Mouse (Mus musculus) ovary, adult 18-20 months (tissue): ENCODE results near the gene Coq7.

Experiments
- DNase-seq: peaks from one replicate; pipeline ENCODE4 v3.0.0; 2022; ENCODE audit warnings: low spot score, mixed read lengths

Gene Coq7

DNA sequence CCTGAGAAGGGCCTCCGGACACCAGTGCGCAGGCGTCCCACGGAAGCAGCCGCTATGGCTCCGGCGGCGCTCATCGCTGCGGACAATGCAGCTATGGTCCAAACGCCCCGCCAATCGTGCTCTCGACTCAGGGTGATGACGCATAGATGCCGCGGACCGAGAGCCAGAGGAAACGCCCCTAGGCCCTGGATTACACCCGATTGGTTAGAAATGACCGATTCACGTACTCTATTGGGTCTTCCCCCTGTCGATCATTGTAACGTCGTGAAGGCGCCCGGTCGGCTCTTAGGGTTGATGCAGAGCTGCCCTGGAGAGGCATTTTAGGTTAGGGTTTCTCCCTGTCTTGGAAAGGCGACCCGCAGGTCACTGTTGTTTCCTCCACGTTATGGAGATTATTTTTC lies at the start of gene Coq7:
Gene Coq7 (minus strand): TSS at position 179 of the 401 bp plus-strand sequence.
- DNase-seq = peak; percentile 89

DNA sequence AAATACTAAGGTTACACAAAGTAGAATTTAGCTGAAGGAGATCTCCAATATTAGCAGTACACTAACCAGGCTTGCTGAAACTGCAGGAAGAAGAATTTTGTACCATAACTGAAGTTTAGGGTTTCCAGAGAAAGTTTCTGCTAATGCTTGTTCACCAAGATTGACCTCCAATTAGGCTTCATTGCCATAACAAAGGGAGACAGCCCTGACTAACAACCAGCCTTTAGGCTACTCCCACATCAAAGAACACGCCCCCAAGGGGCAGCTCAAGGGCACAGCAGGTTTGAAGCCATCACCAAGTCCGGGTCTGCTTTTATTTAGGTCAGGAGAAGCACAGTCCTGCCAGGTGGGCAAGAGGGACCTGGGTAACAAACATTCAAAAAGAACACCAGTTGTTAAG lies 46.8 kb upstream of the Coq7 start:
- DNase-seq = no peak

DNA sequence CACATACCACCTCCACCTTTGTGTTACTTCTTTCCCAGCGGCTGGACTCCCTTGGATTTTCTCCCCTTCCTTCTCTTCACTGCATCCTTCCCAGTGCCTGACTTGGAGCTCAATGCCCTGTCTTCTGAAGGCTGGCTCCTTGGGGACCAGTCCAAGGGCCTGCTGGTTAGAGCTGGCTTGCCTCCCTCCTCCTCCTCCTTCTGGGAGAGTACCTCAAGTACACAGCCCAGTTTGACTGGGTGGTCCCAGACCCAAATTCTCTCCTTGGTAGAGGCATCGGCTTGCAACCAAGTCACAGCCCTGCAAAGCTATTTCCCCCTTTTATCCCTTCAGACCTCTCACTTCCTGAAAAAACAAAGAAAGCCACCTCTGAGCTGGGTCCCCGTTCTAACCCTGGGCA lies 45.1 kb upstream of the Coq7 start:
- DNase-seq = no peak

DNA sequence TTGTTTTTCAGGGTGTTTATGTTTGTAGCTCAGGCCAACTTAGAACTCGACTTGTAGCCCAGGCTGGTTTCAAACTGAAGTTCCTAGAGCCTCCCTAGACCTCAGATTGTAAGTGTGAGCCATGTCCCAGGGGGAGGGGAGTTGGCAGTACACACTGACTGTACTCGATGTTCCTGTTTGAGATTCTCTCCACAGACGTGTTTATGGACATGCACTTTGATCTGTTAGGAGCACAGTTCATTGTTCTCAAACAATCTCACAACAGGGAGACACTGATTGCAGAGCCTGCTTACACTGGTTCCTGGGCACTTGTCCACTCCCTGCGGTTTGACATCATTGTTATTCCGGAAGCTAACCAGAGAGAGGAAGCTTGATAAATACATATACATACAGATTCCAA lies 38.9 kb upstream of the Coq7 start:
- no peak for DNase-seq

DNA sequence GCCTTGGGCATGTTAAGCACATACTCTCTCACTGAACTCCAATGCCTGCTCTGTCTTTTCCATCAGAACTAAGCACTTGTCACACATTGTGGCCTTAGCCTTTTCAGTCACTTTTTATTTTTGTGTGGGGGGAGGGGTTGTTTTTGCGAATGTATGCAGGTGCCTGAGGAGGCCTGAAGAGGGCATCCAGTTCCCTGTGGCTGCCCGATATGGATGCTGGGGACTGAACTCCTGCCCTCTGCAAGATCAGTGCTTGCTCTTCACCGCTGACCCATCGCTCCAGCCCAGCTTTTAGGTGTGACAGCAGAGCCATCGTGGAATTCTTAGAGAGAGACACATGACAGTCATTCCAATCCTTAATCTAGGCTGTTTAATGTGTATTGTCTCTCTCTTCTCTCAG lies 38.2 kb upstream of the Coq7 start:
- DNase-seq = no peak

DNA sequence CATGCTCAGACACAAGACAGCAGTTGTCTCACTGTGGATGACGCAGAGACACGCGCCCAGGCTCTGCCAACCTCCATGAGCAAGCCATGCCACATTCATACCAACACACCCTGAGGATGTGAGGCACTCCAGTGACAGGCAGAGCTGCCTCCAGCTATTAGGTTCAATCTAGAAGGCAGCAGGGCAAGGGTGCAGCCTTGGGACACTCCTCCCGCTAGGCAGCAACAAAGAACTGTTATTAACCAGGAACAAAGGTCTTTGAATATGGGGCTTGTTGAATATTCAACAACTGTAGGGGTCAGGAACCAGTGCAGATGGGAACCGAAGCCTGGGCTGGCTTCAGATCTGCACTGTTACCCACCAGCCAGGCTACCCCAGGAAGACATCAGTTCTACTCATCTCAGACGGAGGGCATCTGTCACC lies 36.0 kb upstream of the Coq7 start:
- DNase-seq = no peak

DNA sequence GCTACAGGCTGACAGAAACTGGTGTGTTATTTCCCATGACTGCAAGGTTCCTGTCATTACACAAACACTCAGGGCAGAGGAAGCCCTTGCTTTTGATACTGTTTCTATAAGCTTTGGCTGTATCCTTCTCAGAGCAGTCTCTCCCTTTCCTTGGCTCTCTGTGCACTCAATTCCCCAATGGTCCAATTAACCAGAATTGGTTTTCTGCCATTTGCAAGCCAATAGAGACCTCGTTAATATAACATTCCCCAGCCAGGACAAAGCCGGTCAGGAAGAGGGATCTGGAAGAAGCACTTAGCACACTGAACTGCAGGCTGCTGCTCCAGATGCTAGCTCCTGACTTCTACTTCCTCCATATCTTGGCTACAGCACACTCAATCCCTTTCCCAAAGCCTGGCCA lies 21.1 kb upstream of the Coq7 start:
- DNase-seq = no peak

DNA sequence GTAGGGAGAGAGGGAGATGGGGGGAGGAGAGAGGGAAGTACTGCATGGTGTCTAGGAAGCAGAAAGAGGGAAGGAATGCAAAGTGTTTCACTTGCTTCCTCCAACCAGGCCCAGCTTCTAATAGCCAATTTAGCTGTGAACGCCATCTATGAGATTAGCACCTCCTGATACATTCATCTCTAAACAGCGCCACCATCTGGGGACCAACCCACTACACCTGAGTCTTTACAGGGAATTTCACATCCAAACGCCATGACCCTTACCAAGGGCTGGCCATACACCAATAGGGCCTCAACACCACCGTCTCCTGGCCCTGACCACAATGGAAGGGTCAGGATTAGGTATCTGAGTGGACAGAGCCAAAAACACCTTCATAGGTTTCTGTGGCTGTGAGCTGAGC lies 20.7 kb upstream of the Coq7 start:
- no peak for DNase-seq

DNA sequence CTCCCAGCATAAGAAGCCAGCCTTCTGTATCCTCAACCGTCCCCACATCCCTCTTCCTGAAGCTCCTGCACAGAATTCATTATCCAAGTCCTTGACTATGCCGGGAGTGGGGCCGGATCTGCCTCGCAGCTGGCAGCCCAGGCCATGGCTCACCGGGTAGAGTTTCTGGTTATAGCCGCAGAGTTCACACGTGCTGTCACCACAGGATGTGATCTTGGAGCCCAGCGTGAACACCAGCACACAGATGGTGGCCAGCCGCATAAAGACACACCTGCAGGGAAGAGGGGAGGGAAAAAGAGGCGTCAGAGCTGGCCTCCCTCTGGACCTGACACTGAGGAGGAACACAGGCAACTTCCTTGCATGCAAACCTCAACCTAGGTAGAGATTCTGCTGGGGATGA lies 14.3 kb upstream of the Coq7 start:
- no peak for DNase-seq

DNA sequence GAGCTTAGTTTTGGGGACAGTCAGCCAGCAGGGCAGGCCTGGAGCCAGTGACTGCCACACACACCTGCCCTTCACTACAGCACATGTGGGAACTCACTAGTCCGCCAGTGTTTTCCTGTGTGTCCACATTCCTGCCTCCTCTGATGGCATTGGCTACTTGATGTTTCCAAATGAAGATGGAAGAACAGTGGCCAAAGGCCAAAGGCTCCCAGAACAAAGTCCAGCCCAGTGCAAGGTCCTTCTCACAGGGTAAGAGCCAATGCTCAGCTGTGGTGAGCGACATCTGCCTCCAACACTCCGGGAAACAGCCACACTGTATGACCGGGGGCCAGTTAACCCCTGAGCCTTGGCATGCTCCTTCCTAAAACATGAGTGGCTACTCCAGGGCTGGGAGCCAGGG lies 11.0 kb upstream of the Coq7 start:
- DNase-seq = no peak

DNA sequence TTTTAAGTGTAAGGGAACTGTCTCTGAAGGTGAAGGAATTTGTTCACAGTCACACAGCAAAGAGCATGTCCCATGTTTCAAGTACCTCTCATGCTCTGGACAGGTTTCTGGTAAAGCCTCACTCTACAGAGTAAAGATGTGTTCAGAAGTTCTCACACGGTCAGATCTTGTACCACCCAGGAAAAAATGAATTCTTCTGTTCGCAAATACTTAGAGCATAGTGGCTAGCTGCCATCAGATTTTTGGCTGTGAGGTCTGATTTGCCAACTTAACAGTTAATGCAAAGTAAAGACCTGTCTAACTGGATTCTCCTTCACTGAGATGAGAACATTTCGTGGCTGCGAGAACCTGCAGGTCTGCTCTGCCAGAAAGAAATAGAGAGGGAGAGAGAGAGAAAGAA lies 1.9 kb upstream of the Coq7 start:
- DNase-seq = no peak

DNA sequence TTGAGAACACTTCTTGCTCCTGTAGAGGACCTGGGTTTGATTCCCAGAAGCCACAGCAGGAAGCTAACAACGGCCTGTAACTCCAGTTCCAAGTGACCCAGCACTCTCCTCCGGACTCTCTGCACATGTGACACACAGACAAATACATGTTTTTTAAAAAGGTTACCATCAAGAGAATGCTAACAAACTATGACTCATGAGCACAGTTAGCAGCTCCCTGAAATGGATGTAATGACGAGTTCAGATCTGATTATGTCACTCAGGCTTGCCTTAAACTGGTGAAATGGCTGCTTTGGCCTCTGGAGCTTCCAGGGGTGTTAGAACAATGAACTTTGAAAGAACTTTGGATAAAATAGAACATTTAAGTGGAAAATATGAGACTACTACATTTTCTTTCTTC lies 1.2 kb upstream of the Coq7 start:
- DNase-seq = no peak

DNA sequence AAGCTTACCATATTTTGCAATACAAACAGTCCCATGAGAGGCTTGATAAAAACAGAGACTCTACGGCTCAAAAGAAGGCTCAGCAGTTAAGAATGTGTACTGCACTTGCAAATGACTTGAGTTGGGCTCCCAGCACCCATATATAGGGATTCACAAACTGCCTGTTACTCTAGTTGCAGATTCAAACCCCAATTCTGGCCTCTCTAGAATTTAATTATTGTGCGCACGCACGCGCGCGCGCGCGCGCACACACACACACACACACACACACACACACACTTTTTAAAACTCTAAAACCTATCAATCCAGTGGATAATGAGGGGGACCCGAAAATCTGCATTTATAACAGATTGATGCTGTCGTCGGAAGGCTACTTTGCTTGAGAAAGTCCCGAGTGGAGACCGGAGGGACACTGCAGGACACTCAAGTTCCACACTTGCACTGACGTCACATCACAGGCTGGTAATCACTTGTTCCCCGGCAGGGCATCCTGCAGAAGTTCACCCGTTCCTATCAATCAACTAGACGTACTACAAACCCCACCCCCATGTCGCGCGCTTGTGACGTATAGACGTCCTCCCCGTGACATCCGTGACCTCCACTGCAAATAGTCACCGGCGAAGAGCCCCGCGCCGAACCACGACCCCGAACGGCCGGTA lies 508 bp downstream of the Coq7 start:
- DNase-seq = peak; percentile 88

DNA sequence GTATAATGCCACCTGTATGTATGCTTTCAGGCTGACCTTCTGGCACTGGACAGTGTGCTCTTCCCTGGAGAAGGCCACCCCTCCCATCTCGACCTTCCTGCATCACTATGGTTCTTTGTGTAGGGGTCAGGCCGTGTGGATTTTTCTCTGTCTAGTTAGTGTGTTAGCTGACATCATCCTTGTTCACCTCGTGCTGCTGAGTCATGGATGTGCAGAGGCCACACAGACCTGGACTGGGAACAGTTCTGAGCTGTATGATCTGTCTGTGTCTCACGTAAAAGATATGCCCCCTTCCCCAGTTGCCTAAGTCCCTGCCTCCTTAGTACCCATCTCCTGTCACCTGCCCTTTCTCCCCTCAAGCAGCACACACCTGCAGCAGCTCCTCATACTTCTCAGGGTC lies 6.2 kb downstream of the Coq7 start:
- no peak for DNase-seq

DNA sequence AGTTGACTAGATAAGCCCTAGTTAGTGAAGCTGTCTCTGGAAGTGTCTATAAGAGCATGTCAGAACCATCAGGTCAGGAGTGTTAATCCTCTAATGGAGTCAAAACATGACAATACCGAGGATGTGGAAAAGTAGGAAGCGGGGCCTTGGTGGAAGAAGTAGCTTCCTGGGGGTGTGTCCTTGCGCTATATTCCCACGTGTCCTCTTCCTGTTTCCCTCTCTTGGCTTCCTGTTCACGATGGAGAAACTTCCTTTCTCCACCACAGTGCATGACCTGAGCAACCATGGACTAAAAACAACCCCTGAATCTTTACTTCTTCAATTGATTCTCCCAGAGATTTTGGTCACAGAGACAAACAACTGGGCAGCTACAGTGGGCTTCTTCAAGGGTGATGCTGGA lies 11.1 kb downstream of the Coq7 start:
- DNase-seq = no peak

DNA sequence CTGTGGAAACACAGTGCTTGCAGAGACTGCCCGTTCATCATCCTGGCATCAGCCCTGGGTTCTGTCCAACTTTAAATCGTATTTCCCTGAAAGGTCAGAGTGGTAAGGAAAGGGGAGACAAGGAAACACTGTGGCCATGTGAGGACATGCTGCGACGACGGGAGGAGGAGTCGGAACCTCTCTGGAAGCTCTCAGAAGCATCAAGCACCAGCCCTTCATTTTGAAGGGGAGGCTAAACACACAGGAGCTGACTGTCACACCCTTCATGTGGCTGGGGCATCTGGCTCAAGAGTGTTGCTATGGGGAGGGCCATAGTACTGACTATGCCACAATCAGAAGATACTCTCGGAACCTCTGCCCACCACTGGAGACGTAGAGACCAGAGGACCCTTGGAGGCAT lies 13.5 kb downstream of the Coq7 start:
- DNase-seq = no peak

DNA sequence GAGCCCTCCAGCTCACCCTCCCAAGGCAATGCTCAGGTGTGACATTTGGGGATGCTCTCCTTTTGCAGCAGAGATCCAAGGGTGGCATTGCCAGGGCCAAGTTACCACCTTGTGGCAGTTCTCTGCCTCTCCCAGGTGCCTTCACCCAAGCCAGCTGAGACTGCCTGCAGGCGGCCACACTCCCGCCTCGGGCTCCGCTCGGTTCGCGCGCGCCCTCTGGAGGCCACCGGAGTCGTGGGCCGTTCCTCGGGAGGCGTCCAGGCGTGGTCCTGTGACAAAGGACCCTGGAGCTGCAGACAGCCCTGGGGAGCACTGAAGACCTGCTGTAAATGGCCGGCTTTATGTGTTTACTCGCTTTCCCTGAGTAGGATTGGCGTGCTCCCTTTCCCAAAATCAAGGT lies 14.5 kb downstream of the Coq7 start:
- peak; percentile 25 for DNase-seq

DNA sequence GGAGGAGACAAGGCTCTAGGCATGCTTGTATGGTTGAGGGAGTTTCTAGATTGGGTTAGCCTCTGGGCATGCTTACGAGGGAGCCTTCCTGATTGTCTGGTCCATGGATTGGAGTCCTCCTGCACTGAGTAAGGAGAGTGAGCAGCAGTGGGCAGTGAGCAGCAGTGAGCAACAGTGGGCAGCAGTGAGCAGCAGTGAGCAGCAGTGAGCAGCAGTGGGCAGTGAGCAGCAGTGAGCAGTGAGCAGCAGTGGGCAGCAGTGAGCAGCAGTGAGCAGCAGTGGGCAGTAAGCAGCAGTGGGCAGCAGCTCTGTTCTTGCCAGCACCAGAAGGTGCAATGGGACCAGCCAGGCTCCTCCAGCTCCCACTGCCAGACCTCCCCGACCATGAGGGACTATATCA lies 15.3 kb downstream of the Coq7 start:
- no peak for DNase-seq

DNA sequence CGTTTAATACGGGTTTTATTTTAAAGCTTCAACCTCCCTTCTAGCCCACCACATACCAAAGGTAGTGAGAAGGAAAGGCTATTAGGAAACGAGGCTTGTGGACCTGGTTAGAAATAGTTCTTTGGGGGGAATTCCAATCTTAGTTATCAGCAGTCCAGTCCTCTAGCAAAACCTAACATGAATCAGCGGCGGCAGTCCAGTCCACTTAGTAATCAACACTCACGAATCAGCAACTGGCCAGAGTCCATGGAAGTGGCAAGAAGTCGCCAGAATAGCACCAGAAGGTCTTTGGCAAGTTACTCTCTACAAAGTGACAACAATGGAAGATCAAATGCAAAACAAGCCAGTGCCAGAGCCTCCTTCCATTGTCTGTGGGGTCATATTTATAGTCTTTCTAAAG lies 24.6 kb downstream of the Coq7 start:
- DNase-seq = no peak

DNA sequence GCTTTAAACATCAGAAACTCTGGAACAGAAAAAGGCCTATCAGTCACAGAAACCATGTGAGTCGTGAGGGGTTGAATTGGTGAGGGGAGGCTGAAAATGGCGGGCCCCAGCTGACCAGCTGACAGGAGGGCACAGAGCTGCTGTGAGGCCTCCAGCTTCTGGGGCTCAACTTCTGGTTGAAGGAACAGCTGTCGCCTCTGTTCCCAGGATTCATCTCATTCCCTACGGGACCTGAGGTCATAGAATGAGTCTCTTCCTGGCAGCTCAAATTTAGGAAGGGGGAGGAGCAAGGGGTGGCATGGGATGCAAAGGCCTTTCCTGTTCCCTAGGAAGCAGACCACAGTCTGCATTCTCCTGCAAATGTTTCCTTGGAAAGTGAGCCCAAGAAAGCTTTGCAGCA lies 29.3 kb downstream of the Coq7 start:
- DNase-seq = no peak

DNA sequence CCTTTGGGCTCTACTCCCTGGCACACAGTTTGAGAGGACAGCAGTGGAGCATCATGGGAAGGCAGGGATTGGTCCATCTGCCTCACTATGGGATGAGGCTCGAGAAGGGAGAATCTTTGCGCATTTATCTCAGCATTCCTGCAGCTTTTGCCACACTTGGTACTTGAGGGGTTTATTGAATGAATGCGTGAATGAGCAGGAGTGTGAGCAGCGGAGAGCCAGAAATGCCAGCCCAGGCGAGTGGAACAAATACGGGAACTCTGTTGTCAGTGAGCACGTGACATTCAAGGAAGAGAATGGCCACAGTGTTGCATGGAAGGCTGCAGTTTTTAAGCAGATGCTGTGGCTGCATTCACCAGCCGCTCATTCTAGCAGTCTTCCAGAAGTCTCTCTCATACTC lies 30.8 kb downstream of the Coq7 start:
- no peak for DNase-seq

DNA sequence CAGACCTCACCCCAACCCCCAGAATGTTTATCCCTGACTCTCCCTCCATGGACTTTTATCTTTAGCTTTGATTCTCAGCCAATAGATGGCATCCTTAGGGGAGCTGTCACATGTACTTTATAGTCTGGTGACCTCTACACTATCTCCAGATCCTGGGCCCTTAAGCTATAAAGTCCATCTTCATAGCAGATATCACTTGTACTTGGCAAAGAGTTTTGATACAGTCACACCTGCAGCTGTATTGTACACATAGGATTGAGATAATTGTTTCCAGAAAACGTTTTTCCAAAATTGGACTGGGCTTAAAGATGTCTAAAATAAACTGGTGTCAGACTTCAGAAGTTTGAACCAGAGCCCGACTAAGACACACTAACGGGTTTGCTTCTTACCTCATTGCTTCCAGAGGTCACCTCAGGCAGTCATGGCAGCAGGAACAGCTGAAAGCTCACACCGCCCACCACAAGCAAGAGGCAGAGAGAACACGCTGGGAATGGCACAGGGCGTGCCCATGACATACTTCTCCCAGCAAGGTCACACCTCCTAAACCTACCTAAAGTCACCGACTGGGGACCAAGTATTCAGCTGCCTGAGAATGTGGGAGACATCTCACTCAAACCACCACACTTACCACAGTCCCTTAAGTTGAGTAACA lies 33.2 kb downstream of the Coq7 start:
- DNase-seq = no peak

DNA sequence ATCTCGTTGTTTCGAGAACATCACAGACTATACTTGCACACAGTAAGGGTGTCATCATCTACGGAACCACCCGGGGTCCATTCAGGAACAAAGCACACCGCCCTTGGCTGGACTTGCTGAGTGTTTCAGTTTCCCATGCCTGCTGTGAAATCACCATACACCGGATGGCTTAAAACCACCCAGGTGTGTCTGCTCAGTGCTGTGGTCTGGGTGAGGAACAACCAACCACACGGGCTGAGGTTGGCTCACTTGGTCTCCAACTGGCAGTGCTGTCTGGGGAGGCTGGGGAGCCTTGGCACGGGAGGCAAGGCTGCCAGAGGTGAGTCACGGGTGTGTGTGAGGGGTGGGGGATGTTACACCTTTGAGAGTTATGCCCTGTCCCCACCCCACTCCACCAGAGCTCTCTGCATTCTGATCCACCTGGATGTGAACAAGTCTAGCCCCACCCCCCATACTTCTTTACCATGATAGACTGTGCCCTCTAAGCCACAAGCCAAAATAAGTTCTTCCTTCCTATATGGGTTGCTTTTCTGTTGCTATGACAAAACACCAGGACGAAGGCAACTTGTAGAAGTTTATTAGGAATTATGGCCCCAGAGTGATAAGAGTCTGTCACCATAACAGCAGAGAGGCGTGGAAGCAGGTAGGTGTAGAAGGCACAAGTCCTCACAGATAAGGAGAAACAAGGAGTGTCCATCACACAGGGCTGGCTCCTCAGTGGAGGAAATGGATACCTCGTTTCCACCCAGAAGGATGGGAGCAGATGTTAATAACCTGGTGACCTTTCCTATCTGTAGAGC lies 34.0 kb downstream of the Coq7 start:
- no peak for DNase-seq
